Comparison of ENCODE assay signal across 8 mouse cellular contexts in the genomic region with DNA sequence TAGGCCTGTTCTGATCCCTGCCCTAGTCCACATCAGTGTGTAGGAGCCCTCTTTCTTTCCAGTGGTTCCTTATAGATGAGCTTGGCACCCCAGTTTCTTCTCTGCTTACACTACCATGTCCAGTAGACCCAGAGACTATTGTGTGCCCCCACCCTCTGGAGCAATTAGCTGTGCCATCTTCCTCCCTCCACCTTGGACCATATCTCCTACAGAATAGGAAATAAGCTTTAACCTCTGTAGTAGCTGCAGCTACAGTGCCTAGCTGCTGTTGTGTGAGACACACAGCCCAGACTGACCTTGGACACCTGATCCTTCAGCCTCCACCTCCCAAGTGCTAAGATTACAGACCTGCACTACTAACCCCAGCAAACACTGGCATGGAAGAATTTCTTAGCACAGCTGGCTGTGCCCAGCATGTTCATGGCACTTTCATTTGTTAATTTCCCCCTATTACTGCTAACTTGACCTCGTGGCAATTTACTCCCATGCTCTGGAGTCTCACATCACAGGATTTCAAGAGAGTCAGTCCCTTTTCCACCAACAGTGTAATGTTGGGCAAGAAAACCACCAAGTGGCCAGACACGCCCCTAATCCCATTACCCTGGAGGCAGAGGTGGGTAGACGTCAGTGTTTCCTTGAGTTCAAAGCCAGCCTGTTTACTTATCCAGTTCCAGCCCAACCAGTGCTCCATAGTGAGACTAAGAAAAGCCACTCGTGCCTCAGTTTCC. TPM values are rescaled to one million over a fixed set of nuclear protein-coding genes. Genes with fewer than 3 reads are reported as not detected.
A peak's percentile ranks its signal among the peaks of the same experiment; 100 is the strongest.
DNase-seq lines count a peak whose midpoint lies in the region; ATAC-seq and TF ChIP-seq lines count a peak whose summit lies in the region.
"Had no signal": no experiment of that assay in that cellular context is flagged by ENCODE, and none has a peak within 500 bp of the region (broad histone marks: within the 10 kb centered on the region; RNA-seq: fewer than 3 reads in every experiment).

No protein-coding gene starts in this region.

- peaks cover 10% of the 10 kb centered on the region for H3K36me3 ChIP-seq in embryonic facial prominence, embryonic 13.5 days
- no peaks in the 10 kb centered on the region for H3K36me3 ChIP-seq in liver, embryonic 16.5 days (ENCODE audit: control insufficient read depth, insufficient read depth)

- 36% methylated on average over 4 of the region's 4 CpGs for WGBS in embryonic facial prominence, embryonic 13.5 days
- WGBS in liver, embryonic 16.5 days (ENCODE audit: insufficient replicate concordance) = 47% methylated on average over 4 of the region's 4 CpGs

- intact Hi-C loops in left cerebral cortex, adult 2 months (cut with DNase I) = no loop called here

- peaks cover 8% of the 10 kb centered on the region; the same call in 1 of the 2 replicates for H3K9me3 ChIP-seq in embryonic facial prominence, embryonic 13.5 days
- H3K9me3 ChIP-seq in liver, embryonic 16.5 days (replicated peaks; ENCODE audit: control insufficient read depth, low read length) = no peaks in the 10 kb centered on the region

- H3K4me1 ChIP-seq in embryonic facial prominence, embryonic 13.5 days = peaks cover 11% of the 10 kb centered on the region; the same call in 1 of the 2 replicates
- H3K4me1 ChIP-seq in liver, embryonic 16.5 days (ENCODE audit: control insufficient read depth, low read depth, low read length) = peaks cover 18% of the 10 kb centered on the region

- no peak for TF ChIP-seq CTCF in left cerebral cortex, adult 2 months (IDR thresholded peaks at IDR 0.05)

- no peak overlapping the region for H3K27ac ChIP-seq in embryonic facial prominence, embryonic 13.5 days
- peak overlapping the region; percentile 17; the same call in 1 of the 2 replicates for H3K27ac ChIP-seq in liver, embryonic 16.5 days (ENCODE audit: low read length)
- H3K27ac ChIP-seq in left cerebral cortex, adult 2 months = no peak overlapping the region

- peak overlapping the region; percentile 82 for H3K4me2 ChIP-seq in embryonic facial prominence, embryonic 13.5 days
- peak overlapping the region; percentile 80 for H3K4me2 ChIP-seq in liver, embryonic 16.5 days (ENCODE audit: low read depth, low read length)

- ATAC-seq in embryonic facial prominence, embryonic 13.5 days (ENCODE audit: insufficient number of reproducible peaks, insufficient read depth, low FRiP score, low TSS enrichment, low read depth) = no peak
- no peak for ATAC-seq in liver, embryonic 16.5 days (ENCODE audit: low read depth)

- H3K4me3 ChIP-seq in embryonic facial prominence, embryonic 13.5 days = peak overlapping the region; percentile 65
- peak overlapping the region; percentile 68 for H3K4me3 ChIP-seq in liver, embryonic 16.5 days (ENCODE audit: low read depth, low read length)
- H3K4me3 ChIP-seq in left cerebral cortex, adult 2 months = no peak overlapping the region

- H3K27me3 ChIP-seq in embryonic facial prominence, embryonic 13.5 days = no peaks in the 10 kb centered on the region
- H3K27me3 ChIP-seq in liver, embryonic 16.5 days (ENCODE audit: control insufficient read depth, insufficient read depth, low read depth, low read length) = no peaks in the 10 kb centered on the region

- DNase-seq in thymus, postnatal 0 days (ENCODE audit: low spot score) = peak; percentile 4
- no peak for DNase-seq in thymus, postnatal 25 days
- no peak for DNase-seq in Muller cell, postnatal 12 days (ENCODE audit: inconsistent ontology term)
- DNase-seq in gastrocnemius, adult 8-10 months (ENCODE audit: low spot score in 2 of 2) = no peak
- DNase-seq in left cerebral cortex, adult 2 months (ENCODE audit: extremely low spot score in 1 of 2, low spot score in 2 of 2) = no peak
- DNase-seq: cerebellum, postnatal 10 days had no signal

- no peak overlapping the region for H3K9ac ChIP-seq in embryonic facial prominence, embryonic 13.5 days
- H3K9ac ChIP-seq in liver, embryonic 16.5 days (ENCODE audit: low read depth, low read length) = 0 out of 2 replicates have a peak overlapping the region, but pooled peaks have one; percentile 74

RNA-seq across cellular contexts. Expression of gene Birc3, which starts 1.5 kb away (rescaled TPM):
- polyA plus RNA-seq in thymus, postnatal 0 days (2015; fragmentation: Nextera tagmentation; extraction: Ambion mirVana) = 32.9 and 34.4 TPM in 2 replicates
- 14.1 and 15.6 TPM in 2 replicates for polyA plus RNA-seq in embryonic facial prominence, embryonic 13.5 days (2015; fragmentation: Nextera tagmentation; extraction: Ambion mirVana)
- 6.0 and 7.4 TPM in 2 replicates for polyA plus RNA-seq in liver, embryonic 16.5 days (2015; fragmentation: Nextera tagmentation; extraction: Ambion mirVana)
- 1 to 10 TPM; 5.0 to 9.6 (median 5.9) TPM for total RNA-seq in gastrocnemius, adult 8-10 months (2022)
- total RNA-seq in left cerebral cortex, adult 2 months (2021) = 1 to 10 TPM; 2.9 to 3.9 TPM

RNA-seq across cellular contexts. Expression of gene Birc2, which starts 34.6 kb away (rescaled TPM):
- 60.0 and 60.6 TPM in 2 replicates for polyA plus RNA-seq in thymus, postnatal 0 days (2015; fragmentation: Nextera tagmentation; extraction: Ambion mirVana)
- polyA plus RNA-seq in embryonic facial prominence, embryonic 13.5 days (2015; fragmentation: Nextera tagmentation; extraction: Ambion mirVana) = 41.6 and 45.5 TPM in 2 replicates
- 14.2 and 14.4 TPM in 2 replicates for polyA plus RNA-seq in liver, embryonic 16.5 days (2015; fragmentation: Nextera tagmentation; extraction: Ambion mirVana)
- total RNA-seq in gastrocnemius, adult 8-10 months (2022) = 10 to 100 TPM; 19.1 to 24.3 (median 23.7) TPM
- total RNA-seq in left cerebral cortex, adult 2 months (2021) = 10 to 100 TPM; 31.0 to 38.1 TPM
